Mouse (Mus musculus): ENCODE data around the gene Micu1. TPM values are rescaled to one million over a fixed set of nuclear protein-coding genes. Genes with fewer than 3 reads are reported as not detected.
"Not testable (repeated sequence)": the region's sequence is repeated elsewhere in the genome, so short reads cannot be mapped to it uniquely, and the experiment has no call there.

Micu1 gene
- total RNA-seq (2017): 32.8 to 65.1 TPM (median 38.5 TPM) in 3 replicates

DNA sequence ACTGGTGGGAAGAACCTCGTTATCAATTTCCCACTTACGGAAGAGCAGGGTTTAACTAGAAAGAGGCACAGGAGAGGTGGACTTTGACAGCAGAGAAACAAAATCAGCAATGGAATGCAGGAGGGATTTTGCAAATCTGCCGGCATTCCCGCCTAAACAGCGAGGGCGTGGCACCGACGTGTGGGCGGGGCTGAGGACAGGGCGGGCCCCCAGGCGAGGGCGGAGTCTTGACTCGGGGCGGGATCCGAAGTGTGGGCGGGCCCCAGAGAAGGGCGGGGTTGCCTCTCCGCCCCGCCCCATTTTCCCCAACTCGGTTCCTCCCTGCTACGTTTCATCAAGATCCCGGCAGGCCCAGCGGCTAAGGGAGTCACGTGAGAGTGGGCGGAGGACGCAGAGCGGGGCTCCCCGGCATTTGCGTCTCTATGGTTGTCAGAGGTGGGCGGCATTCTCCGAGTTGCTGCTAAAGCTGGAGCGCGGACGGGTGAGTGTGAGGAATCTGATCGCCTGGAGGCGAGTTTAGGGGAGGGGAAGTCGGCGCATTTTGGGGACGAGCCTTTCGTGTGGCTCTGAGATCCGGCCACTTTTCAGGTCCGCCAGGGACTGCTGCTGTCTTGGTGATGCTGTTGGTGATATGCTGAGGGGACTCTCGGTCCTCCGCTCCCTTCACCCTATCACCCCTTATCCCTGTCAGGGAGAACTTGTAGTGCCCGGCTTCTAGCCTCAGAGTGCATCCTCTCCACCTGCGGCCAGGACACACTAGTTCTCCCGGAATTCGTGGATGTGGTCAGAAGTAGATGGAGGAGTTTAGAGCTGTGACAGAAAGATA is at the start of gene Micu1:
Micu1 (plus strand) TSS at position 271 of the 826 bp plus-strand sequence.
- peak; percentile 98 for ATAC-seq (replicated peaks; ENCODE audit: insufficient number of reproducible peaks, low FRiP score, low TSS enrichment, poor library complexity, severe bottlenecking)

- ATAC-seq (replicated peaks; ENCODE audit: insufficient number of reproducible peaks, low FRiP score, low TSS enrichment, poor library complexity, severe bottlenecking): no peak
Observed at GRCm38 (mm10) chr10:59656799-59657198, 45.5 kb upstream of the Micu1 start.

- no peak for ATAC-seq (replicated peaks; ENCODE audit: insufficient number of reproducible peaks, low FRiP score, low TSS enrichment, poor library complexity, severe bottlenecking)
Observed at GRCm38 (mm10) chr10:59664765-59665164, 37.5 kb upstream of the Micu1 start.

GRCm38 (mm10) chr10:59665503-59666291 is 36.6 kb upstream of the Micu1 start:
- no peak for ATAC-seq (replicated peaks; ENCODE audit: insufficient number of reproducible peaks, low FRiP score, low TSS enrichment, poor library complexity, severe bottlenecking)

DNA sequence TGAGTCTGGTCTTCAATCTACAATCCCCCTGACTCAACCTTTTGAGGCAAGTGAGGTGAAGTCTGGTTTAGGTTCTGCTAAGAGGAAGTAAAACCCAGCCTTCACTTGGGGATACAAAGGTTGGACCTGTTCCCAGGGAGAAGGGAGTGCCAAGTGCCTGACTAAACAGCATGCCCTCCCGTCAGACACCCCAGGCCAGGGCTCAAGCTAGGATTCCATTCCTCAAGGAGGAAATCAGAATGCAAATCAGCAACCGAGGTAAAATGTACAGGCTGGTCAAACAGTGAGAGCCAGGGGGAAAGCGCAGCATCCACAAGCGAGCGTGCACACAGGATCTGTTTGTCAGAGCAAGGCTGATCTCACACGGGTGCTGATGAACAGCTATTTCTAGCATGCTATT is 34.9 kb upstream of the Micu1 start:
- no peak for ATAC-seq (replicated peaks; ENCODE audit: insufficient number of reproducible peaks, low FRiP score, low TSS enrichment, poor library complexity, severe bottlenecking)

GRCm38 (mm10) chr10:59668491-59668890 is 33.8 kb upstream of the Micu1 start:
- ATAC-seq (replicated peaks; ENCODE audit: insufficient number of reproducible peaks, low FRiP score, low TSS enrichment, poor library complexity, severe bottlenecking): no peak

GRCm38 (mm10) chr10:59677836-59678235 is 24.4 kb upstream of the Micu1 start:
- ATAC-seq (replicated peaks; ENCODE audit: insufficient number of reproducible peaks, low FRiP score, low TSS enrichment, poor library complexity, severe bottlenecking): no peak

GRCm38 (mm10) chr10:59679189-59679588 is 23.1 kb upstream of the Micu1 start:
- no peak for ATAC-seq (replicated peaks; ENCODE audit: insufficient number of reproducible peaks, low FRiP score, low TSS enrichment, poor library complexity, severe bottlenecking)

- not testable (repeated sequence) for ATAC-seq (replicated peaks; ENCODE audit: insufficient number of reproducible peaks, low FRiP score, low TSS enrichment, poor library complexity, severe bottlenecking)
Observed at GRCm38 (mm10) chr10:59685586-59685985, 16.7 kb upstream of the Micu1 start.

- ATAC-seq (replicated peaks; ENCODE audit: insufficient number of reproducible peaks, low FRiP score, low TSS enrichment, poor library complexity, severe bottlenecking): no peak
Observed at GRCm38 (mm10) chr10:59687126-59687525, 15.2 kb upstream of the Micu1 start.

- ATAC-seq (replicated peaks; ENCODE audit: insufficient number of reproducible peaks, low FRiP score, low TSS enrichment, poor library complexity, severe bottlenecking): no peak
Observed at GRCm38 (mm10) chr10:59689836-59690235, 12.4 kb upstream of the Micu1 start.

DNA sequence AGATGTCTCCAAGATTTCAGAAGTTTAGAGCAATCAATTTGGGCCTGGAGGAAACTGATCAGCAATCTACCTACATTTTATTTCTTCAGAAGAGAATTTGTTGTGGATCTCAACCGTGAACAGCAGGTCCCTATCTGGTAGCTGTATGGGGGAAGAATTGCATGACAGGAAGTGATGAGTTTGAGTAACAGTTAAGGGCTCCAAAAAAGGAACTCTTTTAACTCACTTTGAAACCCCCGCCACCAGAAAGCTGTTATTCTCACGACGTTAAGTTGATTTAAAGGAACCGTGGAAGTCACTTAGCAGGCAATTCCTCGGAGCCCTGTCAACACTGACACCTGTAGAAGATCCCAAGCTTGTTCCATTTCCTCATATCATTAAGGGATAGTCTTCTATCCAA is 9.8 kb upstream of the Micu1 start:
- no peak for ATAC-seq (replicated peaks; ENCODE audit: insufficient number of reproducible peaks, low FRiP score, low TSS enrichment, poor library complexity, severe bottlenecking)

GRCm38 (mm10) chr10:59694104-59694503 is 8.2 kb upstream of the Micu1 start:
- ATAC-seq (replicated peaks; ENCODE audit: insufficient number of reproducible peaks, low FRiP score, low TSS enrichment, poor library complexity, severe bottlenecking): no peak

- no peak for ATAC-seq (replicated peaks; ENCODE audit: insufficient number of reproducible peaks, low FRiP score, low TSS enrichment, poor library complexity, severe bottlenecking)
Observed at GRCm38 (mm10) chr10:59699516-59699915, 2.8 kb upstream of the Micu1 start.

DNA sequence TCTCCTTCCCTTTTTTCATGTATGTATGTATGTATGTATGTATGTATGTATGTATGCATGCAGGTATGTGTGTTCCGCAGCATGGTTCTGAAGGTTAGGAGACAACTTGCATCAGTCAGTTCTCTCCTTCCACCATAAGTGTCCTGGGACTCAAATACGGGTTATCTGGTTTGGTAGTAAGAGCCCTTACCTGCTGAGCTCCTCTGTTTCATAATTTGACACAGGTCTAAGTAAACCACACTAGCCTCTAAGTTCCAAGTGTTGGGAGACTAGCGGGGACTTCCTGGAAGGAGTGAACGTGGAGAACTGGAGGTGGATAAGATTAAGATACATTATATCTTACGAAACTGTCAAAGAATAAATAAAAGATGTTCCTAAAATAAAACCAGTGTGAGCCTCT is 472 bp upstream of the Micu1 start:
- ATAC-seq (replicated peaks; ENCODE audit: insufficient number of reproducible peaks, low FRiP score, low TSS enrichment, poor library complexity, severe bottlenecking): no peak; the same call in 1 of the 2 replicates

- no peak for ATAC-seq (replicated peaks; ENCODE audit: insufficient number of reproducible peaks, low FRiP score, low TSS enrichment, poor library complexity, severe bottlenecking)
Observed at GRCm38 (mm10) chr10:59703060-59703760, 933 bp downstream of the Micu1 start.

DNA sequence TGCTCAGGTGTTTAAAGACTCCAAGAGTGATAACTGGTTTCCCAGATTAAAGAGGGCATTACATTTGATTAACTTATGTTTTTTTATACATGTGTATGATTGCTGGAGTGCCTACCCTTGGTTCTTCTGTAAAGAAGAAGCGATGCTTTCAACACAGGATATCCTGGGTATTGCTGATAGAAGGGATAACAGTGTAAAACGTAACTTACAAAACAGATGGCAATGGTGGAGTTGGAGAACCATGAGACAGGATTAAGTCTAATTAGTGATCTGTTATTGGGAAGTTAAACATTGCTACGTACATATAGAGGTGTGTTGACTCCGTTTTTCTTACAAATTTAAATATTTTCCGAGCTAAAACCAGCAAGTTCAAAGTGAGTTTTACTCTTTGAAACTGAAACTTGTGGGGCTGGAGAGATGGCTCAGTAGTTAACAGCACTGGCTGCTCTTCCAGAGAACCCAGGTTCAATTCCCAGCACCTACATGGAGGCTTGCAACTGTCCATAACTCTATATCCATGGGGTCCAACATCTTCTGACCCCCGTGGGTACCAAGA is 4.8 kb downstream of the Micu1 start:
- no peak for ATAC-seq (replicated peaks; ENCODE audit: insufficient number of reproducible peaks, low FRiP score, low TSS enrichment, poor library complexity, severe bottlenecking)

DNA sequence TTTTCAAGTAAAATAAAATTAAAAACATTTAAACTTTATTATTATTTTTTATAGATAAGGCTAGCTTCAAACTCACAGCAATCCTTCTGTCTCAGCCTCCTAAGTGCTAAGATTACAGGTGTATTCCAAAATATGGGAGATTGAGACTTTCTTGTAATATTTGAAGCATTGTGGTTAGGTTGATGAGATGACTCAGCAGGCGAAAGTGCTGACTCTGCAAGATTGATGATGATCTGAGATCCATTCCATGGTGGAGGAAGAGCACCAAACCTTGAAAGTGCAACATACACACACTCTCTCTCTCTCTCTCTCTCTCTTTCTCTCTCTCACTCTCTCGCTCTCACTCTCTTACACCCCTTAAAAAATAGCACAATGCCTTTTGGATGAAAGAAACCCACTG is 5.3 kb downstream of the Micu1 start:
- ATAC-seq (replicated peaks; ENCODE audit: insufficient number of reproducible peaks, low FRiP score, low TSS enrichment, poor library complexity, severe bottlenecking): no peak

DNA sequence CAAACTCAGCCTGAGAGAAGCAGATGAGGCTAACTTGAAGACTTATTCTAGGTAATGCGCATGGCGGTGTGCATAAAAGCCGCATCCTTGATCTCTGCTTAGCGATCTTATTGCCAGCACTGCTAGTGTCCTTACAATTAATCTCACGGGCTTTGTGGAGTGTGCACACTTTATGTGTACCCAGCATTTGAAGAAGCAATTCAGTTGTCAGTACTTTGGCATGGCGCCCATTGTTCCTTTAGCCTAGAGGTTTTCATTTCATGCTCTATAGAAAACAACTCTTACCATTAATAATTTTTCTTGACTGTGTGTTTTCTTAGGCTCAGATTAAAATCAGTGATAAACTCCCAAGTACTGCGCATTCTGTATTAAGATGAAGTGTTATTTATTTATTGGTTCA is 7.0 kb downstream of the Micu1 start:
- no peak for ATAC-seq (replicated peaks; ENCODE audit: insufficient number of reproducible peaks, low FRiP score, low TSS enrichment, poor library complexity, severe bottlenecking)

All from monocyte, adult 5-6 weeks (primary cell).